Mouse (Mus musculus) limb, embryonic 11.5 days (tissue): ENCODE data around the gene Sprtn. TPM values are rescaled to one million over a fixed set of nuclear protein-coding genes. Genes with fewer than 3 reads are reported as not detected.

Experiments
- ATAC-seq: fragments of 200-750 bp; cut with Nextera tagmentation; 2 replicates; pipeline ENCODE4 v1.8.0; 2017; ENCODE audit warnings: low read depth; ENCODE audit not compliant: insufficient number of reproducible peaks, low FRiP score, low TSS enrichment
- DNase-seq: peaks from one replicate; pipeline ENCODE4 v3.0.0-alpha.2; 2015; ENCODE audit warnings: low spot score
- H3K27ac ChIP-seq: fragments of 300-500 bp; sonication (generic); replicated peaks from 2 replicates; pipeline ENCODE4 v1.5.1; 2014; ENCODE audit warnings: low read depth, mild to moderate bottlenecking, low read length
- H3K27me3 ChIP-seq: fragments of 300-500 bp; sonication (generic); 2 replicates; pipeline ENCODE4 v1.6.1; 2014; ENCODE audit warnings: mild to moderate bottlenecking, low read length, mixed read lengths; ENCODE audit not compliant: control insufficient read depth, insufficient read depth
- H3K36me3 ChIP-seq: fragments of 300-500 bp; sonication (generic); 2 replicates; pipeline ENCODE4 v1.6.1; 2014; ENCODE audit warnings: mild to moderate bottlenecking, low read length, moderate library complexity, mixed read lengths; ENCODE audit not compliant: control insufficient read depth, insufficient read depth
- H3K4me1 ChIP-seq: fragments of 300-500 bp; sonication (generic); 2 replicates; pipeline ENCODE4 v1.6.1; 2014; ENCODE audit warnings: low read length, mixed read lengths; ENCODE audit not compliant: control insufficient read depth, insufficient read depth
- H3K4me2 ChIP-seq: fragments of 300-500 bp; sonication (generic); 2 replicates; pipeline ENCODE4 v1.6.1; 2014; ENCODE audit warnings: low read depth, mild to moderate bottlenecking, moderate library complexity; ENCODE audit not compliant: severe bottlenecking
- H3K4me3 ChIP-seq: fragments of 300-500 bp; sonication (generic); 2 replicates; pipeline ENCODE4 v1.5.1; 2014; ENCODE audit warnings: low read depth, low read length
- H3K9ac ChIP-seq: fragments of 300-500 bp; sonication (generic); 2 replicates; pipeline ENCODE4 v1.6.1; 2014; ENCODE audit warnings: mild to moderate bottlenecking, low read length
- H3K9me3 ChIP-seq: fragments of 300-500 bp; sonication (generic); 2 replicates; pipeline ENCODE4 v1.6.1; 2016; ENCODE audit warnings: low read length; ENCODE audit not compliant: control insufficient read depth
- WGBS: fragments of 180-500 bp; shearing (Covaris S2); extraction: QIAGEN DNeasy Blood & Tissue Kit; methylation state at CpG from one replicate; pipeline ENCODE4 v1.1.7; 2014; 5-methylcytosine and 5-hydroxymethylcytosine counted together
- polyA plus RNA-seq: library from polyadenylated mRNA; unstranded; fragments of >200 nt; fragmentation: Nextera tagmentation; extraction: Ambion mirVana; gene quantifications from 2 replicates; pipeline ENCODE4 v1.2.1, GENCODE M21; 2014

The Sprtn gene
- polyA plus RNA-seq, 1 experiment from 2014 or later, result 8.9 TPM

DNA sequence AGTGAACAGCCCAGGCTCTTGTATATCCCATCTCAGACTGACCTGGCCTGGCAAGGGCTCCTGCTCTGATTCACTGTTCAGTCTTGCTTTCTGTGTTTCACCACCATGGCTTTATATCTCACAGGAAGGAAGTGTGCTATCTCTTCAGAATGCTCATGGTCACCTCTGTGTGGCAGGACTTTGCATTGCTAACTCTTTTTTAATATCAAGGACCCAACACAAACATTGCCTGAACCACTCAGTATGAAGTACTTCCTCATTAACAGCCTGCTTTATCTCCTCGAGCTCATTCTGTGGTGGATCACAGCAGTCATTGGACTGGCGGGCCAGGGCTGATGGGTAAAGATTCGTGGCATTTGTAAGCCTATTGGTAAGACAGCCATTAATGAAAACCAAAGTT is 31.0 kb upstream of the Sprtn start:
- Histone ChIP-seq H3K4me1 (peaks cover 4% of the 10 kb centered on the region; the same call in 1 of the 2 replicates), H3K27ac (no peak overlapping the region), H3K4me2 (no peak overlapping the region), H3K9ac (no peak overlapping the region), H3K36me3 (peaks cover 4% of the 10 kb centered on the region; the same call in 1 of the 2 replicates), H3K4me3 (no peak overlapping the region), H3K9me3 (no peaks in the 10 kb centered on the region), H3K27me3 (no peaks in the 10 kb centered on the region)
- ATAC-seq (no peak), DNase-seq (no peak)
- 74% methylated on average over 3 of the region's 3 CpGs for WGBS

DNA sequence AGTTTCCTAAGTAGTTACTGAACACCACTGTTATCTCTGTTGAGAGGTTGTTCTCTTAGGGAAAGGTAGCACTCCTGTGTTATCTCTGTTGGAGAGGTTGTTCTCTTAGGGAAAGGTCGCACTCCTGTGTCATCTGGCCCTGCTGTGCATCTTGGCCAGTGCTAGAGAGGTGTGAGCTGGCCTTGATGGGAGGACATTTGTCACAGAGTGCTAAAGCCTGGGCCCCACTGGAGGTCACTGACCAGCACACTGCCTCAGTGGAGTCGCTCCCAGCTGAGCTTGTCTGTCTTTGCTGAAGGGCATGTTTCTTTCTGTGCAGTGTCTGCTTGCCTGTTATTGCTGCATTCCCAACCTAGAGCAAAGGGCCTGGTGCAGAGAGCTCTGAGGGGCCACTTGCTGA is 30.6 kb upstream of the Sprtn start:
- DNase-seq (no peak), ATAC-seq (no peak)
- Histone ChIP-seq H3K4me2 (no peak overlapping the region), H3K4me3 (no peak overlapping the region), H3K9ac (no peak overlapping the region), H3K9me3 (no peaks in the 10 kb centered on the region), H3K27ac (no peak overlapping the region), H3K4me1 (peaks cover 4% of the 10 kb centered on the region; the same call in 1 of the 2 replicates), H3K27me3 (no peaks in the 10 kb centered on the region), H3K36me3 (peaks cover 8% of the 10 kb centered on the region; the same call in 1 of the 2 replicates)
- whole genome bisulfite sequencing, result 44% methylated on average over 2 of the region's 2 CpGs

DNA sequence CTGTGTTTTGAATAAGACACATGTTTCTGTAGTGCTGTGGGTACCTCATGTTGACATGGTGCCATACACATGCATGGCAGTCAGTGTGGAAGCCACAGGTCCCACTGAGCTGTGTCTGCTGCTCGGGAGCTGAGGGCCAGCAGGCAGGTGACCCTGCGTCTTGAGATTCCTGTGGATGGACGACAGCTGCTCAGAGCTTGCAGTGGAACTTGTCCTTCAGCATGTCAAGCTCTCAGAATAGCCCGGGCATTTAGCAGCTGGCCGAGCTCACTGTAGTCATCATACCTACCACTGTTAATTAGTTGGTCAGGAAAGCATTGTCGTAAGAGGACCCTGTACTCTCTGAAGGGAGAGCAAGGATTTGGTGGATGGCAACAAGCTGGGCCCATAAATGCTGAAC is 28.0 kb upstream of the Sprtn start:
- DNase-seq (no peak), ATAC-seq (no peak)
- Histone ChIP-seq H3K9ac (no peak overlapping the region), H3K36me3 (peaks cover 19% of the 10 kb centered on the region), H3K4me2 (no peak overlapping the region), H3K27ac (no peak overlapping the region), H3K9me3 (no peaks in the 10 kb centered on the region), H3K27me3 (no peaks in the 10 kb centered on the region), H3K4me3 (no peak overlapping the region), H3K4me1 (no peaks in the 10 kb centered on the region)
- 83% methylated on average over 6 of the region's 6 CpGs for WGBS

DNA sequence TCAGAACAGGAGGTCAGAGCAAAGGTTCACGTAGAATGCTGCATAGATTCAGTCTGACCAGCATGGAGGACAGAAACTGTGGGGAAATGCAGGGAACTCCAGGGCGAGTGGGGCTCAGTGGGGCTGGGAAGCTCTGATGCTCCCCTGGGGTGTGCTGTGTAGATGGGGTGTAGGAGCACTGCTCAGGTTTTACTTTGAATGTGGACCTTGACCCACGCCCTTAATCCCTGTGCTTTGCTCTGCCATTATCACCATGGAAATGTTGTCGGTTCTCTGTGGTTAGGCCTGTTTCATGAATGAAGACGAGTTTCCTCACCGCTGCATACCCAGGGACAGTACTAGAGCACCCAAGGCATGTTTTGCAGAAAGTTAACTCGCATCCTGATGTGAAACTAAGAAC is 26.2 kb upstream of the Sprtn start:
- Histone ChIP-seq H3K27me3 (no peaks in the 10 kb centered on the region), H3K4me3 (no peak overlapping the region), H3K4me1 (no peaks in the 10 kb centered on the region), H3K9me3 (no peaks in the 10 kb centered on the region; the same call in 1 of the 2 replicates), H3K9ac (no peak overlapping the region), H3K4me2 (no peak overlapping the region), H3K27ac (no peak overlapping the region), H3K36me3 (peaks cover 19% of the 10 kb centered on the region)
- no peak for DNase-seq
- ATAC-seq, result no peak
- 92% methylated on average over 7 of the region's 7 CpGs for WGBS

DNA sequence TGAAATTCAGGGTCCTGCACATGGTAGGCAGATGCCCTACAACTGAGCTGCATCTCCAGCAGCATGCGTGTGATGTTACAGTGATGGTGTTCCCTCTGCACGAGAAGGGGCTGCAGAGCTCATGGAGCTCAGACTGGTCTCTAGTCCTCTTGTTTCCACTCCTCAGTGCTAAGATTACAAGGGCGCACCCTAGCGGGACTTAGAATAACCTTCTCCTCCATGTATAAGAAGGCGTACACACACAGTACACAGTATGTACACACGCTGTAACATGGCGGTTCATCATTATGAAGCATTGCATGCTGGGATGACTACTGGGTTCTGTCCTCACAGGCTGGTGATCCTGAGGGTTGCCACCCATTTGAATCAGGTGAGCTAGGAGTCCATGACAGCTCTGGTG is 25.6 kb upstream of the Sprtn start:
- Histone ChIP-seq H3K4me1 (no peaks in the 10 kb centered on the region), H3K27me3 (no peaks in the 10 kb centered on the region), H3K27ac (no peak overlapping the region), H3K9me3 (no peaks in the 10 kb centered on the region; the same call in 1 of the 2 replicates), H3K36me3 (peaks cover 22% of the 10 kb centered on the region), H3K9ac (no peak overlapping the region), H3K4me2 (no peak overlapping the region), H3K4me3 (no peak overlapping the region)
- DNase-seq (no peak), ATAC-seq (no peak)
- 93% methylated on average over 7 of the region's 7 CpGs for WGBS

DNA sequence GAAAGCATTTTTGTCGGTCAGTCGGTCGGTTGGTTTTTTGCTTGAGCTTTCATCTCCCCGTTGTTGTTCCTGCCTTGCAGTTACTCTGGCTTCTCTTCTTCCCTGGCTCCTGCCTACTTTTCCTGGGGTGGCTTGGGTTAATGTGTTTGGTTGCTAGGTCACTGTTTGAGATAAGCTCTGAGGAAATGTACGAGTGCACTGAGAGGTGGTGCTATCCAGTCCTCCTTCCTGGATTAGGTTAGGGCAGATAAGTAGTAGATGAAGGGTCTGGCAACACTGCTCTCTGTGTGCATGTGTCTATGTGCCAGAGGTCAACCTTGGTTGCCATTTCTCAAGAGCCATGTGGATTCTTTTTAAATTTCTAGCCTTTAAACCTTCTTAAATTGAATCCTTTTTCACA is 25.0 kb upstream of the Sprtn start:
- no peak for ATAC-seq
- Histone ChIP-seq H3K4me1 (no peaks in the 10 kb centered on the region), H3K9me3 (no peaks in the 10 kb centered on the region; the same call in 1 of the 2 replicates), H3K36me3 (peaks cover 27% of the 10 kb centered on the region), H3K4me2 (no peak overlapping the region), H3K4me3 (no peak overlapping the region), H3K27me3 (no peaks in the 10 kb centered on the region), H3K9ac (no peak overlapping the region), H3K27ac (no peak overlapping the region)
- DNase-seq, result no peak
- 89% methylated on average over 5 of the region's 5 CpGs for WGBS

DNA sequence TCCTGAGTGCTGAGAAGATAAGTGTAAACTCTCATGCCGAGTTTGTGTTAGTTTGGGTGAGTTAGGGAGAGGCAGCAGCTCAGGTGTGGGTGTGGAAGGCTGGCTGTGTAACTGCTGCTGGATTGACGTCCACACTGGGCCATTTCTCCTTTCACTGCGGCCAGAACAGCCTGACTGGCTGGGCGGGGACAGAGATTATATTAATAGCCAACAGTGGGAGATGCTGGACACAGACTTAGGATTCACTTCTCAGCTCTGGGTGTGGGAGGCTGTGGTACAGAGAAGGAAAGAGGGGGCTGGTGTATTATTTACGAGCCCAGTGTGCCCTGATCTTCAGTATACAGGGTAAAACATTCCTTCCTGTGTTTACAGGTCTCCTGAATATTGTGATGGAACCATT is 19.5 kb upstream of the Sprtn start:
- Histone ChIP-seq H3K9ac (no peak overlapping the region), H3K4me2 (no peak overlapping the region), H3K4me3 (no peak overlapping the region), H3K9me3 (no peaks in the 10 kb centered on the region; the same call in 1 of the 2 replicates), H3K36me3 (peaks cover 43% of the 10 kb centered on the region), H3K4me1 (no peaks in the 10 kb centered on the region), H3K27me3 (no peaks in the 10 kb centered on the region), H3K27ac (no peak overlapping the region)
- WGBS, result 85% methylated on average over 5 of the region's 5 CpGs
- DNase-seq (no peak), ATAC-seq (no peak)

DNA sequence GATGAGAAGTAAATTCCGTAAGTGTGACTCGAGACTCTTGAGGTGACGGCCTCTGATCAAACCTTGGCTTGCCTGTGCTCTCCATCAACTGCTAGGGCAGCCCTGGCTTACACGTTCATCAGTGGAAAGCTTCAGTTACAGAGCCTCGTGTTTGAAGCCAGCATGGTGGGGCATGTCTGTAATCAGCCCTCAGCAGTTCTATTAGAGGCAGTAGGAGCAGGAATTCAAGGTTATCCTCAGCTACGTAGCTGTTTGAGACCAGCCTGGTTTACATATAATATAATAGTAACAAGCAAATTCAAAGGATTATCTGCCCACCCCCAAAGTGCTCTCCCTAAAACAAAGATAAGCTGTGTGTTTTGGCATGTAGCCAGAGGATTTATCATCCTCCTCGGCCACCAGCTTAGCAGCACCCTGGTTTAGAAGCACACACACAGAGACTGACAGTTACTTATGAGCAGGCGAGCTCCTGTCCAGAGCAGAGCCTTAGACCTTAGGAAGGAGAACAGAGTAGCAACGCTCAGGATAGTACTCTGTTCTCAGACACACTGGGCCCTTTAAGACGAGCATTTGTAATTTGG is 18.6 kb upstream of the Sprtn start:
- peaks cover 48% of the 10 kb centered on the region for H3K36me3 ChIP-seq
- H3K4me2 ChIP-seq, result no peak overlapping the region

DNA sequence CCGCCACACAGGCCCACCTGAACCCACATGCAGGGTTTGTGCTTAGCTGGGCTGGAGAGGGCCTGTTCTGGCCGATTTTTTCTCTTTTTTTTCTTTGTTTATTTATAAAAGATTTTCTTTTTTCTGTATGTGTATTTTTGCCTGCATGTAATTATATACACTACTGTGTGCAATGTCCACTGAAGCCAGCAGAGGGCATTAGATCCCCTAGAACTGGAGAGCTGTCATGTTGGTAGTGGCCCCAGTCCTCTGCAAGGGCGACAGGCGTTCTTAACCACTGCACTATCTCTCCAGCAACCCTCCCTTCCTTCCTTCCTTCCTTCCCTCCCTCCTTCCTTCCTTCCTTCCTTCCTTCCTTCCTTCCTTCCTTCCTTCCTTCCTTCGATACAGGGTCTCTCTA is 9.3 kb upstream of the Sprtn start:
- 98% methylated on average over 5 of the region's 5 CpGs for WGBS
- H3K27me3 ChIP-seq, result no peaks in the 10 kb centered on the region
- H3K9ac ChIP-seq, result no peak overlapping the region
- H3K4me3 ChIP-seq, result no peak overlapping the region
- no peak overlapping the region for H3K4me2 ChIP-seq
- no peaks in the 10 kb centered on the region for H3K4me1 ChIP-seq
- DNase-seq (no peak), ATAC-seq (no peak)
- no peak overlapping the region for H3K27ac ChIP-seq
- H3K9me3 ChIP-seq, result peaks cover 5% of the 10 kb centered on the region; the same call in 1 of the 2 replicates
- H3K36me3 ChIP-seq, result peaks cover 45% of the 10 kb centered on the region

More for the DNA sequence above, 18.6 kb upstream of the Sprtn start:
- DNase-seq (no peak), ATAC-seq (no peak)
- H3K9ac ChIP-seq, result no peak overlapping the region
- no peaks in the 10 kb centered on the region; the same call in 1 of the 2 replicates for H3K9me3 ChIP-seq
- H3K4me1 ChIP-seq, result no peaks in the 10 kb centered on the region
- 91% methylated on average over 10 of the region's 10 CpGs for WGBS
- H3K27ac ChIP-seq, result no peak overlapping the region
- H3K27me3 ChIP-seq, result no peaks in the 10 kb centered on the region
- H3K4me3 ChIP-seq, result no peak overlapping the region
